Mouse (Mus musculus) limb, embryonic 12.5 days (tissue): ENCODE results near the gene Ankdd1a. TPM values are rescaled to one million over a fixed set of nuclear protein-coding genes. Genes with fewer than 3 reads are reported as not detected.

Source experiments
- ATAC-seq: fragments of 200-750 bp; cut with Nextera tagmentation; 2 replicates; pipeline ENCODE4 v1.8.0; 2017; ENCODE audit warnings: low read depth, moderate TSS enrichment; ENCODE audit not compliant: insufficient number of reproducible peaks, insufficient read depth, low FRiP score, low TSS enrichment
- H3K27ac ChIP-seq: fragments of 300-500 bp; sonication (generic); 2 replicates; pipeline ENCODE4 v1.5.1; 2016; ENCODE audit warnings: mild to moderate bottlenecking, moderate library complexity
- H3K27me3 ChIP-seq: fragments of 300-500 bp; sonication (generic); 2 replicates; pipeline ENCODE4 v1.6.1; 2016; ENCODE audit warnings: mild to moderate bottlenecking, moderate library complexity
- H3K36me3 ChIP-seq: fragments of 300-500 bp; sonication (generic); 2 replicates; pipeline ENCODE4 v1.6.1; 2016; ENCODE audit warnings: mild to moderate bottlenecking, moderate library complexity
- H3K4me1 ChIP-seq: fragments of 300-500 bp; sonication (generic); replicated peaks from 2 replicates; pipeline ENCODE4 v1.6.1; 2016
- H3K4me2 ChIP-seq: fragments of 300-500 bp; sonication (generic); 2 replicates; pipeline ENCODE4 v1.6.1; 2016; ENCODE audit warnings: mild to moderate bottlenecking, moderate library complexity
- H3K4me3 ChIP-seq: fragments of 300-500 bp; sonication (generic); replicated peaks from 2 replicates; pipeline ENCODE4 v1.5.1; 2016; ENCODE audit warnings: mild to moderate bottlenecking
- H3K9ac ChIP-seq: fragments of 300-500 bp; sonication (generic); replicated peaks from 2 replicates; pipeline ENCODE4 v1.6.1; 2016; ENCODE audit warnings: mild to moderate bottlenecking, moderate library complexity
- H3K9me3 ChIP-seq: fragments of 300-500 bp; sonication (generic); 2 replicates; pipeline ENCODE4 v1.6.1; 2016; ENCODE audit warnings: mild to moderate bottlenecking, moderate library complexity
- WGBS: fragments of 180-500 bp; shearing (Covaris S2); methylation state at CpG from one replicate; pipeline ENCODE4 v1.1.7; 2016; 5-methylcytosine and 5-hydroxymethylcytosine counted together
- polyA plus RNA-seq: library from polyadenylated mRNA; unstranded; fragments of >200 nt; fragmentation: Nextera tagmentation; extraction: Ambion mirVana; gene quantifications from 2 replicates; pipeline ENCODE4 v1.2.1, GENCODE M21; 2016

Gene Ankdd1a
- polyA plus RNA-seq, 1 experiment from 2014 or later: not detected

DNA sequence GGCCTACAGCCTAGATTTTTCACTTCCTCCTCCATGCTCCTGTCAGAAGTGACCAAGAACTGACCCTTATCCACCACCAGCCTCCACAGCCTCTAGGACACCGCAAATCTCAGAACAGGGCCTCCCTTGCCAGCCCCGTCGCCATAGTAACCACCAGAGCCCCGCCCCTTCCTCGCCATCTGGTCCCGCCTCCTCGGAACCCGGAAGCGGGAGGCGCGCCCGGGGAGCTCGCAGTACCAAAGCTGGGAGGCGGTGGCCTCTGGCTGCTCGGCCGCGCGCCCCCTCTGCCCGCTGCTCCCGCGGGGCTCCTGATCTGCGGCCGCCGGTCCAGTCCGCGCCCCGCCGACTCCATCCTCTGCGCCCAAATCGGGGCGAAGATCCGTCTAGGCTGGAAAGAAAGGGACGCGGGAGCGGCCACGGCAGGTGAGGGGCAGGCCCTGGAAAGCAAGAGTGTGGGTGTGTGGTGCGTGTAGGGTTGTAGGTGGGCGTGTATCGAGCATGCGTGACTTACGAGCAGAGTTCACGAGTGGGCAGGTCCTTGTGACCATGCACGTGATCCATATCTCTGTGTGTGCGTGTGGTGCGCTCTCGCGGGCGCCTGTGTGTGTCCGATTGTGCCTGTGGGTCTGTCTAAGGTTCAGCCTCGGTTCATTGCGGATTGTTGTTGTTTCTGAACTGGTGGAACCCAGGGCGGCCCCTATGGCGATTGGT lies 59.1 kb downstream of the Ankdd1a start, which contains the start of gene Spg21:
TSS of gene Spg21 (plus strand) at position 216 of the 711 bp plus-strand sequence.
- Histone ChIP-seq H3K4me1 (peaks cover 11% of the 10 kb centered on the region), H3K9ac (peak within 1 kb of the TSS; percentile 73), H3K36me3 (peaks cover 8% of the 10 kb centered on the region), H3K9me3 (no peaks in the 10 kb centered on the region), H3K27me3 (no peaks in the 10 kb centered on the region), H3K4me2 (peak within 1 kb of the TSS; percentile 72), H3K27ac (peak within 1 kb of the TSS; percentile 84), H3K4me3 (peak within 1 kb of the TSS; percentile 79)
- ATAC-seq: peak; percentile 92
- under 1% methylated on average over 53 of the region's 53 CpGs for WGBS

DNA sequence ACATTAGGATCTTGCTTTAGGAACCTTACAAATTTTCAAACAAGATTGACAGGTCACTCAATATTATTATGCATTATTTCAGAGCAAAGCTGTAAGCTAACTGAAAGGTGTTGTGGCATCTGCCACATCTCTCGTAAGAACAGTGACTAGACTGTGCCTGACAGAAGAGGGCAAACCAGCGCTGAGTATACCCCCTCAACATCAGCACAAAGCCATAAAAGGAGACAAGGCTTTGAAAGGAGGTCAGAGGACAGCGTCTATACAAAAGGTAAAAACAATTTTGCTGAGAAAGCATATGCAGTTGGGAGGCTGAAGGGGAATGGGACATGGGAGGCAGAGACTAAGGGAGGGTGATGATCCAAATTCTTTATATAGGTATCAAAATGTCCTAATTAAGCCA lies 59.8 kb downstream of the Ankdd1a start:
- Histone ChIP-seq H3K4me2 (peak overlapping the region; percentile 72), H3K27ac (0 out of 2 replicates have a peak overlapping the region, but pooled peaks have one; percentile 84), H3K36me3 (peaks cover 1% of the 10 kb centered on the region), H3K9me3 (no peaks in the 10 kb centered on the region), H3K4me3 (peak overlapping the region; percentile 79; the same call in 1 of the 2 replicates), H3K9ac (no peak overlapping the region), H3K4me1 (peaks cover 11% of the 10 kb centered on the region), H3K27me3 (no peaks in the 10 kb centered on the region)
- no peak for ATAC-seq
- 56% methylated on average over 3 of the region's 3 CpGs for WGBS

DNA sequence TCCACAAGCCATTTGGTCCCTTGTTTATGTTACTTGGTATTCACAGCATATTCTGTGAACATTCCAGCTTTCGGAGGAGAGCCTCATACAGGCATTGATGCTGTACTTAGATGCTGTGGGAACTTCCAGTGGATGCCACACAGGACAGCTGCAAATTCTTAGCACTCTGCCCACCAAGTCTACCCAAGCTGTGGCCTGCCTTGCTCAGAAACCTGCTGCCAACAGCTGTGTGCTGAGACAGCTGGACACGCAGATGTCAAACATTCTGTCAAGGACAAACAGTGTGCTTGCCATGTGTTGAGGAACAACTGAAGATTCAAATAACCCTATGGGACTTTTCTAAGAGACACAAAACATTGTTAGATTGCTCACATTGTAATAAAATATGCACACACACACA lies 61.0 kb downstream of the Ankdd1a start:
- no peak overlapping the region for H3K9ac ChIP-seq

DNA sequence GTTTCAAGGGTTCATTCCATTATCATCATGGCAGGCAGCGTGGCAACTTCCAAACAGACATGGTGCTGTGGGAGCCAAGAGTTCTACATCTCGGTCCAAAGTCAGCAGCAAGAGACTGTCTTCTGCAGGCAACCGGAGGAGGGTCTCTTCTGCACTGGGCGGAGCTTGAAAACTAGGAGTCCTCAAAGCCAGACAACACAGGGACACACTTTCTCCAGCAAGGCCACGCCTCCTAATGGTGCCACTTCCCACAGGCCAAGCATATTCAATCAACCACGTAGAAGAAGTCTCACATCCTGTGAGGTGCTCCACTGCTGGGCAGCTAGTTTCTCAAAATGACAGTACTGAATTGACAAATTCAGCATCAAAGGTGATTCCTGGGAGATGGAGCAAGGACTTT lies 72.0 kb downstream of the Ankdd1a start:
- H3K9me3 ChIP-seq: no peaks in the 10 kb centered on the region
- no peak overlapping the region for H3K27ac ChIP-seq
- H3K4me3 ChIP-seq: no peak overlapping the region
- WGBS: 89% methylated on average over 6 of the region's 6 CpGs
- ATAC-seq: no peak
- H3K9ac ChIP-seq: no peak overlapping the region
- H3K27me3 ChIP-seq: no peaks in the 10 kb centered on the region
- peaks cover 86% of the 10 kb centered on the region for H3K36me3 ChIP-seq
- H3K4me2 ChIP-seq: no peak overlapping the region
- H3K4me1 ChIP-seq: no peaks in the 10 kb centered on the region

More for the DNA sequence above, 61.0 kb downstream of the Ankdd1a start:
- no peaks in the 10 kb centered on the region for H3K9me3 ChIP-seq
- H3K27ac ChIP-seq: no peak overlapping the region
- no peak for ATAC-seq
- H3K4me3 ChIP-seq: no peak overlapping the region
- H3K4me1 ChIP-seq: peaks cover 11% of the 10 kb centered on the region
- no peak overlapping the region for H3K4me2 ChIP-seq
- H3K27me3 ChIP-seq: no peaks in the 10 kb centered on the region
- 85% methylated on average over 2 of the region's 2 CpGs for WGBS
- no peaks in the 10 kb centered on the region for H3K36me3 ChIP-seq

DNA sequence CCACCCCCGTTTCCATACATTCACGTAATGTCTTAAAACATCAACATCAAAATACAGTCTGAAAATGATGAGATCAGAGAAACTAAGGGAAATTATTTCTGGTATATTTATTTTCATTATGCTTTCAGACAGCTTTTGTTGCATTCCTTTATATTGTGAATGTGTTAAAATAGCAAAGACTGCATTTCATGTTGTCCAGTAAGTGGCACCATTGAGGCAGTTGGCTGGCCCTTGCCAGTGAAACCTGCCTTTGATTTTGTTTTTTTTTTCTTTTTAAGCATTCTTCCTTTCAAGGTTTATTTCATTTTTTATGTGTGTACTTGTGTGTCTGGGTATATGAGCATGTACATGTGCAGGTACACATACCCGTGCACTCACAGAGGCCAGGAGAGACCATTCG lies 75.3 kb downstream of the Ankdd1a start:
- no peak for ATAC-seq
- Histone ChIP-seq H3K4me2 (no peak overlapping the region), H3K9me3 (no peaks in the 10 kb centered on the region), H3K9ac (no peak overlapping the region), H3K4me3 (no peak overlapping the region), H3K27ac (no peak overlapping the region), H3K27me3 (no peaks in the 10 kb centered on the region), H3K36me3 (peaks cover 79% of the 10 kb centered on the region), H3K4me1 (no peaks in the 10 kb centered on the region)
- 93% methylated on average over 4 of the region's 4 CpGs for WGBS

Other genes starting within 250 kb of the Ankdd1a start
- 60.0 and 60.8 TPM in 2 replicates for gene Clpx, start 225.9 kb downstream of the Ankdd1a start, polyA plus RNA-seq
- gene Pdcd7, start 174.1 kb downstream of the Ankdd1a start, polyA plus RNA-seq: 17.0 and 18.3 TPM in 2 replicates
- 0.15 and 0.44 TPM in 2 replicates for gene Ubap1l, start 159.2 kb downstream of the Ankdd1a start, polyA plus RNA-seq
- gene Kbtbd13, start 128.5 kb downstream of the Ankdd1a start, polyA plus RNA-seq: 1.3 and 1.7 TPM in 2 replicates
- gene Rasl12, start 121.7 kb downstream of the Ankdd1a start, polyA plus RNA-seq: 9.4 and 10.4 TPM in 2 replicates
- gene Slc51b, start 97.2 kb downstream of the Ankdd1a start, polyA plus RNA-seq: not detected in 2 replicates
- gene Mtfmt, start 84.4 kb downstream of the Ankdd1a start, polyA plus RNA-seq: 25.4 and 28.2 TPM in 2 replicates
- 126 and 129 TPM in 2 replicates for gene Spg21, start 59.2 kb downstream of the Ankdd1a start, polyA plus RNA-seq
- gene Plekho2, start 59.8 kb upstream of the Ankdd1a start, polyA plus RNA-seq: 12.2 and 15.0 TPM in 2 replicates
- 21.7 and 22.8 TPM in 2 replicates for gene Pif1, start 67.0 kb upstream of the Ankdd1a start, polyA plus RNA-seq
- gene Rbpms2, start 109.5 kb upstream of the Ankdd1a start, polyA plus RNA-seq: 16.4 and 18.3 TPM in 2 replicates
- 294 and 296 TPM in 2 replicates for gene Oaz2, start 147.8 kb upstream of the Ankdd1a start, polyA plus RNA-seq